9 mouse cellular contexts compared by ENCODE assay signal in the genomic region with DNA sequence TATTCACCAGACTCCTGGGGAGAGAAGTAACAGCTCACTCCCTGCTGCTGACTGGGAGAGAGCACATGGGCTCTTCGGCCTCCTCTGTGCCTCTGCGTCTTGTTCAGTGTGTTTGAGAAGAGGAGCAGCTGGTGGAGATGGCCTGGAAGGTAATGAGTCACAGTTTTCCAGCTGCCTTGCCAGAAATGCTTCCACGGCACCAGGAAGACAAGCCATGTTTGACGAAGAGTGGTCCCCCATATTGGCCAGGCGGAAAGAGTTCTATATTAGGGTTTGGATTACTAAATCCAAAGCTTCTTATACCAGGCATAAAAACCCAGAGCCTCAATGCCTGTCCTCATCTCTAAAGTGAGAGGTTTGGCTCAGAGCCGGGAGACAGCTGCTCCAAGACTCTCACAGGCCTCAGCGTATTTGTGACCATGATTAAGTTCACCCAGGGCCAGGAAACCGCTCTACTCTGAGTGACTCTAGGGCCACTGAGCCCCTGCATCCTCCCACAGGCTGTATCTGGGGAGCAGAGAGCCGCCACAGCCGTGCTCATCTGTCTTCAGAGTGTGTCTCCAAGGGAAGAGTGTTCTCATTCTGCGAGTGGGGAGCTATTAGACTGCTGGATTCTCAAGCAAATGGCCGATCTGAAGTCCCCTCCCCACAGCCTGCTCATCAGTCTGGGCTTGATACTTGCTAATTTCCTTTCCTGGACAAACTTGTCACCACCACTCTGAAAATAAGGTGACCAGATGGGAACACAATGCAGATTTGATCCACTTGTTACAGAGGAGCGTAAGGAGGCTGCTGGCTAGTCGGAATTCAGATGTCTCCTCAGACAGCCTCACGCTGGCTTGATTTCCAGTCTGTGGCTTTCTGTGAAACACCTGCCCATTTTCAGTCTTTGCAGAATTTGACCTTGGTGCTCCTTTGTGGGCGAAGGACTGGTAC.
DNase-seq lines count a peak whose midpoint lies in the region; ATAC-seq and TF ChIP-seq lines count a peak whose summit lies in the region.
"Had no signal": no experiment of that assay in that cellular context is flagged by ENCODE, and none has a peak within 500 bp of the region (broad histone marks: within the 10 kb centered on the region; RNA-seq: fewer than 3 reads in every experiment).

No protein-coding gene starts in this region.

- DNase-seq in adrenal gland, postnatal 14 days, result peak; percentile 12
- DNase-seq in adrenal gland, postnatal 10 days, result no peak
- peak; percentile 76 for DNase-seq in brain, embryonic 14.5 days (ENCODE audit: low read depth)
- peak; percentile 72 for DNase-seq in gastrocnemius, adult 2 months
- DNase-seq in layer of hippocampus, adult 8-10 months (ENCODE audit: low spot score in 2 of 2), result peak; percentile 70 to 74
- no peak for DNase-seq in kidney, adult 8-10 months
- DNase-seq: liver, embryonic 13.5 days had no signal

- no peak overlapping the region for H3K4me3 ChIP-seq in gastrocnemius, adult 2 months
- H3K4me3 ChIP-seq in olfactory bulb, adult 2 months (ENCODE audit: insufficient read depth, low read depth, low read length), result no peak overlapping the region
- H3K4me3 ChIP-seq: liver, embryonic 13.5 days had no signal

- H3K27ac ChIP-seq in gastrocnemius, adult 2 months, result peak overlapping the region; percentile 65
- H3K27ac ChIP-seq in olfactory bulb, adult 2 months (ENCODE audit: insufficient read depth, low read depth, low read length), result peak overlapping the region; percentile 87
- H3K27ac ChIP-seq: liver, embryonic 13.5 days had no signal

- no peak for TF ChIP-seq POLR2A in brain, embryonic 14.5 days (IDR thresholded peaks at IDR 0.05; ENCODE audit: borderline replicate concordance, extremely low read depth, insufficient read depth, insufficient read length, poor library complexity, severe bottlenecking)
- no peak for TF ChIP-seq POLR2A in olfactory bulb, adult 2 months (IDR thresholded peaks at IDR 0.05; ENCODE audit: insufficient read depth, low read depth, low read length)

- ATAC-seq in megakaryocyte, adult 5-6 weeks (ENCODE audit: poor library complexity, severe bottlenecking), result no peak

- H3K4me1 ChIP-seq in olfactory bulb, adult 2 months (ENCODE audit: control insufficient read depth, insufficient read depth, low read length), result peaks cover 30% of the 10 kb centered on the region

- intact Hi-C loops in gastrocnemius, adult 2 months (cut with DNase I), result no loop called here

- 38% methylated on average over 16 of the region's 16 CpGs for WGBS in olfactory bulb, adult 2 months

- no peak for TF ChIP-seq CTCF in brain, embryonic 14.5 days (IDR thresholded peaks at IDR 0.05; ENCODE audit: borderline replicate concordance, extremely low read depth, insufficient read depth, insufficient read length)
- no peak for TF ChIP-seq CTCF in gastrocnemius, adult 2 months (IDR thresholded peaks at IDR 0.05)
- no peak for TF ChIP-seq CTCF in olfactory bulb, adult 2 months (IDR thresholded peaks at IDR 0.05; ENCODE audit: insufficient read depth, low read depth, low read length)

Comparison
In these comparisons a context has a peak if more than half of its experiments do, and no peak if none do; other contexts are left out.
1. DNase-seq: peak in adrenal gland, postnatal 14 days (single experiment), brain, embryonic 14.5 days (single experiment), gastrocnemius, adult 2 months (single experiment) and layer of hippocampus, adult 8-10 months (2 of 2); none in adrenal gland, postnatal 10 days (single experiment) and kidney, adult 8-10 months (0 of 2).